8 mouse cellular contexts compared by ENCODE assay signal in genomic region chr7:28386462-28386861, GRCm38 (mm10). TPM values are rescaled to one million over a fixed set of nuclear protein-coding genes. Genes with fewer than 3 reads are reported as not detected.
A peak's percentile ranks its signal among the peaks of the same experiment; 100 is the strongest.
DNase-seq lines count a peak whose midpoint lies in the region; ATAC-seq and TF ChIP-seq lines count a peak whose summit lies in the region.

No protein-coding gene starts in this region.

- no peak overlapping the region for H3K4me2 ChIP-seq in limb, embryonic 14.5 days (replicated peaks; ENCODE audit: low read depth, low read length, severe bottlenecking)
- H3K4me2 ChIP-seq in midbrain, embryonic 15.5 days: no peak overlapping the region

- H3K9me3 ChIP-seq in limb, embryonic 14.5 days (ENCODE audit: control insufficient read depth, low read length): no peaks in the 10 kb centered on the region
- no peaks in the 10 kb centered on the region for H3K9me3 ChIP-seq in midbrain, embryonic 15.5 days

- no peaks in the 10 kb centered on the region for H3K27me3 ChIP-seq in limb, embryonic 14.5 days (ENCODE audit: control insufficient read depth, insufficient read depth, low read length)
- no peaks in the 10 kb centered on the region for H3K27me3 ChIP-seq in midbrain, embryonic 15.5 days (replicated peaks)

- TF ChIP-seq POLR2A in limb, embryonic 14.5 days (IDR thresholded peaks at IDR 0.05; ENCODE audit: borderline replicate concordance, extremely low read depth, insufficient read depth, insufficient read length): no peak

- intact Hi-C loops in gastrocnemius, postnatal 36 days (cut with DNase I): loop anchor here (1.0 kb wide), 1 partner anchor 13 kb away; no protein-coding TSS in a partner anchor

- H3K27ac ChIP-seq in limb, embryonic 14.5 days (replicated peaks; ENCODE audit: low read depth, low read length): no peak overlapping the region
- no peak overlapping the region for H3K27ac ChIP-seq in midbrain, embryonic 15.5 days

- peak; percentile 62 for DNase-seq in cerebellum, adult 11 months
- peak; percentile 83 for DNase-seq in embryo, embryonic 11.5 days (ENCODE audit: low read depth, low spot score)
- peak; percentile 74 to 83 for DNase-seq in gastrocnemius, postnatal 36 days
- peak; percentile 76 for DNase-seq in kidney, adult 11 months
- DNase-seq in limb, embryonic 14.5 days (ENCODE audit: low spot score): peak; percentile 86
- peak; percentile 81 to 93 for DNase-seq in spleen, postnatal 10 days (ENCODE audit: low spot score in 2 of 2)

- ATAC-seq in cerebellum, adult (ENCODE audit: insufficient number of reproducible peaks, low FRiP score, low TSS enrichment): no peak
- peak; percentile 67 for ATAC-seq in limb, embryonic 14.5 days (ENCODE audit: low FRiP score, low read depth)
- ATAC-seq in midbrain, embryonic 15.5 days (replicated peaks): peak; percentile 34

- H3K9ac ChIP-seq in limb, embryonic 14.5 days (ENCODE audit: low read depth, low read length, severe bottlenecking): no peak overlapping the region
- H3K9ac ChIP-seq in midbrain, embryonic 15.5 days: no peak overlapping the region

- no peak overlapping the region for H3K4me3 ChIP-seq in limb, embryonic 14.5 days (replicated peaks; ENCODE audit: low read length)
- H3K4me3 ChIP-seq in midbrain, embryonic 15.5 days: no peak overlapping the region

- peaks cover 32% of the 10 kb centered on the region for H3K36me3 ChIP-seq in limb, embryonic 14.5 days (ENCODE audit: control insufficient read depth, insufficient read depth, low read length)
- H3K36me3 ChIP-seq in midbrain, embryonic 15.5 days (replicated peaks): peaks cover 30% of the 10 kb centered on the region

- peaks cover 20% of the 10 kb centered on the region for H3K4me1 ChIP-seq in limb, embryonic 14.5 days (ENCODE audit: control insufficient read depth, insufficient read depth, low read length)
- peaks cover 10% of the 10 kb centered on the region for H3K4me1 ChIP-seq in midbrain, embryonic 15.5 days

- WGBS in limb, embryonic 14.5 days: 5% methylated on average over 4 of the region's 4 CpGs
- WGBS in midbrain, embryonic 15.5 days: 18% methylated on average over 4 of the region's 4 CpGs

RNA-seq across cellular contexts. Expression of gene Med29, which starts 6.0 kb away (rescaled TPM):
- total RNA-seq in gastrocnemius, postnatal 36 days (2021): 10 to 100 TPM; 19.1 to 22.1 TPM
- 47.5 and 61.6 TPM in 2 replicates for polyA plus RNA-seq in limb, embryonic 14.5 days (2012; rRNA removed)
- 46.6 and 49.9 TPM in 2 replicates for polyA plus RNA-seq in limb, embryonic 14.5 days (2014; fragmentation: Nextera tagmentation; extraction: Ambion mirVana)
- polyA plus RNA-seq in midbrain, embryonic 15.5 days (2015; fragmentation: Nextera tagmentation; extraction: Ambion mirVana): 46.6 and 47.0 TPM in 2 replicates

RNA-seq across cellular contexts. Expression of gene Paf1, which starts 6.3 kb away (rescaled TPM):
- 10 to 100 TPM; 27.0 to 27.6 TPM for total RNA-seq in gastrocnemius, postnatal 36 days (2021)
- 97.8 and 102 TPM in 2 replicates for polyA plus RNA-seq in limb, embryonic 14.5 days (2012; rRNA removed)
- 54.2 and 63.1 TPM in 2 replicates for polyA plus RNA-seq in limb, embryonic 14.5 days (2014; fragmentation: Nextera tagmentation; extraction: Ambion mirVana)
- polyA plus RNA-seq in midbrain, embryonic 15.5 days (2015; fragmentation: Nextera tagmentation; extraction: Ambion mirVana): 92.5 and 110 TPM in 2 replicates

RNA-seq across cellular contexts. Expression of gene Zfp36, which starts 6.4 kb away (rescaled TPM):
- total RNA-seq in gastrocnemius, postnatal 36 days (2021): 10 to 100 TPM in 1 of 2 experiments, 1 to 10 TPM in 1; 6.1 to 20.5 TPM
- polyA plus RNA-seq in limb, embryonic 14.5 days (2012; rRNA removed): 12.3 and 19.0 TPM in 2 replicates
- polyA plus RNA-seq in limb, embryonic 14.5 days (2014; fragmentation: Nextera tagmentation; extraction: Ambion mirVana): 16.0 TPM in 2 replicates
- polyA plus RNA-seq in midbrain, embryonic 15.5 days (2015; fragmentation: Nextera tagmentation; extraction: Ambion mirVana): 3.2 and 3.3 TPM in 2 replicates

RNA-seq across cellular contexts. Expression of gene Plekhg2, which starts 14.1 kb away (rescaled TPM):
- 1 to 10 TPM; 4.7 to 7.8 TPM for total RNA-seq in gastrocnemius, postnatal 36 days (2021)
- 67.3 and 87.8 TPM in 2 replicates for polyA plus RNA-seq in limb, embryonic 14.5 days (2012; rRNA removed)
- polyA plus RNA-seq in limb, embryonic 14.5 days (2014; fragmentation: Nextera tagmentation; extraction: Ambion mirVana): 59.0 and 69.1 TPM in 2 replicates
- 28.8 and 32.5 TPM in 2 replicates for polyA plus RNA-seq in midbrain, embryonic 15.5 days (2015; fragmentation: Nextera tagmentation; extraction: Ambion mirVana)

RNA-seq across cellular contexts. Expression of gene Rps16, which starts 36.0 kb away (rescaled TPM):
- total RNA-seq in gastrocnemius, postnatal 36 days (2021): 100 to 1,000 TPM; 298 to 415 TPM
- 1,848 and 2,127 TPM in 2 replicates for polyA plus RNA-seq in limb, embryonic 14.5 days (2012; rRNA removed)
- 1,280 and 1,345 TPM in 2 replicates for polyA plus RNA-seq in limb, embryonic 14.5 days (2014; fragmentation: Nextera tagmentation; extraction: Ambion mirVana)
- polyA plus RNA-seq in midbrain, embryonic 15.5 days (2015; fragmentation: Nextera tagmentation; extraction: Ambion mirVana): 430 and 438 TPM in 2 replicates
